Mouse (Mus musculus): Measurements from ENCODE around the gene Vgll4.

GRCm38 (mm10) chr6:114932991-114933392 lies 36.8 kb downstream of the Vgll4 start:
- no peak for TF ChIP-seq POLR2A (IDR thresholded peaks at IDR 0.05; ENCODE audit: extremely low read depth, insufficient read depth, low read length)
- no peak for TF ChIP-seq CTCF (IDR thresholded peaks at IDR 0.05; ENCODE audit: low read depth, low read length)

Measured in liver, adult 2 months (tissue).